Mouse (Mus musculus): ENCODE measurements around the gene Prkag3. TPM values are rescaled to one million over a fixed set of nuclear protein-coding genes. Genes with fewer than 3 reads are reported as not detected.

Prkag3 gene
- polyA plus RNA-seq, 1 experiment, result 0.52 TPM

GRCm38 (mm10) chr1:74753266-74753974 is 4.4 kb upstream of the Prkag3 start:
- no peak overlapping the region for H3K27ac ChIP-seq (ENCODE audit: control insufficient read depth, insufficient read depth, low read depth, low read length, poor library complexity)
- TF ChIP-seq CTCF (IDR thresholded peaks at IDR 0.05; ENCODE audit: control insufficient read depth, insufficient read depth, low read length) (no peak), POLR2A (IDR thresholded peaks at IDR 0.05; ENCODE audit: borderline replicate concordance, control insufficient read depth, low read depth, low read length) (no peak)
- WGBS, result 43% methylated on average over 8 of the region's 8 CpGs
- H3K4me1 ChIP-seq (ENCODE audit: control insufficient read depth, insufficient read depth, low read length), result peaks cover 3% of the 10 kb centered on the region; the same call in 1 of the 2 replicates
- no peak overlapping the region for H3K4me3 ChIP-seq (replicated peaks; ENCODE audit: control insufficient read depth, low read depth, low read length)

DNA sequence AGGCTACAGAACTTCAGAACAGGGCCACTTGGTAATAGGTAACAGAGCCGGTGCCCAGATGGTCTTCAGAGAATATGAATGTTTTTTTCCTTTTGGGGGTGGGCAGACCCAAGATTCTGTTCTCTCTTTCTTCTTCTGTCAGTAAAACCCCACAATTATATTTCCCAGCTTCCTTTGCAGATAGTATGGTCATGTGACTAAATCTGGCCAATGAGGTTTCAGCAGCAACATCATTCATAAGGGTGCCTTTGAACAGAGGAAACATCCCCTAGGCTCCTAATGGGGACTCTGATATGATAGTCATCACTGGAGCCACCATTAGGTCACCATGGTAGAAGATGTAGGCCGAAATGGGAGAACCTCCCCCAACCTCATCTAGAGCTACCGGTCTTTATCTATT is 3.8 kb upstream of the Prkag3 start:
- Histone ChIP-seq H3K4me1 (ENCODE audit: control insufficient read depth, insufficient read depth, low read length) (peaks cover 3% of the 10 kb centered on the region; the same call in 1 of the 2 replicates), H3K4me3 (replicated peaks; ENCODE audit: control insufficient read depth, low read depth, low read length) (no peak overlapping the region), H3K27ac (ENCODE audit: control insufficient read depth, insufficient read depth, low read depth, low read length, poor library complexity) (no peak overlapping the region)
- TF ChIP-seq CTCF (IDR thresholded peaks at IDR 0.05; ENCODE audit: control insufficient read depth, insufficient read depth, low read length), result no peak
- 86% methylated on average over 3 of the region's 3 CpGs for WGBS

DNA sequence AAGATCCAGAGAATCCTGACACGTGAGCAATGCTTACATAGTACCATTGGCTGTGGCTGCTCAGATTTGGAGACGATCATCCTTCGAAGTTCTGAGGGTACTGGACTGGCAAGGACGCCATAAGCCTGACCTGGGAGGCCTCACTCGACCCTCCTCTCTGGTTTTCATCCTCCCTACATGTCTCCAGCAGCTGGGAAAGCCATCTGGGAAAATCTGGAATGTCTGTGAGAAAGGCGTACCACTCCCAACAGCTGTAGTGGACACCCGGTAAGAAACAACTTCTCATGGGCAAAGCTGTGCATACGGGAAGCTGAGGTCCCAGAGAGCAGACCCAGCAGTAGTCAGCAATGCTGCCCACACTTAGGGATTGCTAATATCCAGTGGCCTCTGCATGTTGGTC is 3.1 kb upstream of the Prkag3 start:
- Histone ChIP-seq H3K4me3 (replicated peaks; ENCODE audit: control insufficient read depth, low read depth, low read length) (no peak overlapping the region), H3K4me1 (ENCODE audit: control insufficient read depth, insufficient read depth, low read length) (peaks cover 3% of the 10 kb centered on the region; the same call in 1 of the 2 replicates), H3K27ac (ENCODE audit: control insufficient read depth, insufficient read depth, low read depth, low read length, poor library complexity) (no peak overlapping the region)
- TF ChIP-seq CTCF (IDR thresholded peaks at IDR 0.05; ENCODE audit: control insufficient read depth, insufficient read depth, low read length) (no peak), POLR2A (IDR thresholded peaks at IDR 0.05; ENCODE audit: borderline replicate concordance, control insufficient read depth, low read depth, low read length) (no peak)
- WGBS, result 85% methylated on average over 8 of the region's 8 CpGs

DNA sequence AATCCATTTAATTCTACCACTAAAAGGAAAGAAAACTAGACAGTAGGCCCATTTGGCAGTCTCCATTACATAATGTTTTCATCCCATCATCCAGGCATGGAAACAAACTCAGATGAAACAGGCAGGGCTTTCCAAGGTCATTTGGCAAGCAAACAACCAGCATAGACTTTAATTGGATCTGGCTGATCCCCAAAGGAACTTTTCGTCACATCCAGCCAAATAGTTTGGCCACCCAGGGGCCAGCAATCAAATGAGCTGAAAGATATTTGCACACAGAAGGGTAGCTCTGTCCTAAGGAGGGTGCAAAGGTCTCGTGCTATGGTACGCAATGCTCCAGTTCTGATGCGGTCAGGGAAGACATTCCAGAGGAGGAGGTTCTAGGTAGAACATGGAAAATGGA is 1.7 kb upstream of the Prkag3 start:
- Histone ChIP-seq H3K4me1 (ENCODE audit: control insufficient read depth, insufficient read depth, low read length) (peaks cover 3% of the 10 kb centered on the region; the same call in 1 of the 2 replicates), H3K4me3 (replicated peaks; ENCODE audit: control insufficient read depth, low read depth, low read length) (no peak overlapping the region), H3K27ac (ENCODE audit: control insufficient read depth, insufficient read depth, low read depth, low read length, poor library complexity) (no peak overlapping the region)
- TF ChIP-seq CTCF (IDR thresholded peaks at IDR 0.05; ENCODE audit: control insufficient read depth, insufficient read depth, low read length), result no peak
- TF ChIP-seq POLR2A (IDR thresholded peaks at IDR 0.05; ENCODE audit: borderline replicate concordance, control insufficient read depth, low read depth, low read length), result no peak
- 86% methylated on average over 4 of the region's 4 CpGs for WGBS

- Histone ChIP-seq H3K4me1 (ENCODE audit: control insufficient read depth, insufficient read depth, low read length) (peaks cover 3% of the 10 kb centered on the region; the same call in 1 of the 2 replicates), H3K4me3 (replicated peaks; ENCODE audit: control insufficient read depth, low read depth, low read length) (no peak overlapping the region), H3K27ac (ENCODE audit: control insufficient read depth, insufficient read depth, low read depth, low read length, poor library complexity) (no peak overlapping the region; the same call in 1 of the 2 replicates)
- WGBS, result 76% methylated on average over 7 of the region's 7 CpGs
- no peak for TF ChIP-seq POLR2A (IDR thresholded peaks at IDR 0.05; ENCODE audit: borderline replicate concordance, control insufficient read depth, low read depth, low read length)
- no peak for TF ChIP-seq CTCF (IDR thresholded peaks at IDR 0.05; ENCODE audit: control insufficient read depth, insufficient read depth, low read length)
Measured at GRCm38 (mm10) chr1:74749301-74749700, 280 bp upstream of the Prkag3 start.

- TF ChIP-seq CTCF (IDR thresholded peaks at IDR 0.05; ENCODE audit: control insufficient read depth, insufficient read depth, low read length) (no peak), POLR2A (IDR thresholded peaks at IDR 0.05; ENCODE audit: borderline replicate concordance, control insufficient read depth, low read depth, low read length) (no peak)
- WGBS, result 79% methylated on average over 5 of the region's 5 CpGs
- no peaks in the 10 kb centered on the region for H3K4me1 ChIP-seq (ENCODE audit: control insufficient read depth, insufficient read depth, low read length)
- H3K4me3 ChIP-seq (replicated peaks; ENCODE audit: control insufficient read depth, low read depth, low read length), result no peak overlapping the region
- no peak overlapping the region for H3K27ac ChIP-seq (ENCODE audit: control insufficient read depth, insufficient read depth, low read depth, low read length, poor library complexity)
Measured at GRCm38 (mm10) chr1:74747335-74747734, 1.7 kb downstream of the Prkag3 start.

- WGBS, result 80% methylated on average over 7 of the region's 7 CpGs
Measured at GRCm38 (mm10) chr1:74740846-74741245, 8.2 kb downstream of the Prkag3 start.

DNA sequence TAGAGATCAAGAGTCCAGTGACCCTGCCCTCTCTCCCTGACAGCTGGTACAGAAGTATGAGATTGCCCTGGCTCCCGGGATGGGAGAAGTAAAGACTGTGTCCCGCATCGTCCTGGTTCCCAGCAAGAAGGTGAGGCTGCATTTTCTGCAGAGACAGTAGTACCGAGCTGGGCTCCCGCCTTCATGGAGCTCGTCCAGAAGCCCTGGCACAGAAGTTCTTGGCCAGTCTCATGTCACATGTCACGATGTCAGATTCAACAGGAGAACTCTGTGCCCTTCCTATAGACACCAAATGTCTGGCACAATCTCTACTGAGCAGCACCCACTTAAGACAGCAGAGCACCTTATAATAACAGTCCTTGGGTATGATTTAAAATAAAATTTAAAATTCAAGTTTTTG is 11.5 kb downstream of the Prkag3 start:
- TF ChIP-seq POLR2A (IDR thresholded peaks at IDR 0.05; ENCODE audit: borderline replicate concordance, control insufficient read depth, low read depth, low read length), result no peak
- no peak for TF ChIP-seq CTCF (IDR thresholded peaks at IDR 0.05; ENCODE audit: control insufficient read depth, insufficient read depth, low read length)
- no peaks in the 10 kb centered on the region for H3K4me1 ChIP-seq (ENCODE audit: control insufficient read depth, insufficient read depth, low read length)
- WGBS, result 82% methylated on average over 7 of the region's 7 CpGs
- no peak overlapping the region for H3K27ac ChIP-seq (ENCODE audit: control insufficient read depth, insufficient read depth, low read depth, low read length, poor library complexity)
- H3K4me3 ChIP-seq (replicated peaks; ENCODE audit: control insufficient read depth, low read depth, low read length), result no peak overlapping the region

More at GRCm38 (mm10) chr1:74740846-74741245, 8.2 kb downstream of the Prkag3 start:
- TF ChIP-seq CTCF (IDR thresholded peaks at IDR 0.05; ENCODE audit: control insufficient read depth, insufficient read depth, low read length), result no peak
- no peak for TF ChIP-seq POLR2A (IDR thresholded peaks at IDR 0.05; ENCODE audit: borderline replicate concordance, control insufficient read depth, low read depth, low read length)
- Histone ChIP-seq H3K4me1 (ENCODE audit: control insufficient read depth, insufficient read depth, low read length) (no peaks in the 10 kb centered on the region), H3K4me3 (replicated peaks; ENCODE audit: control insufficient read depth, low read depth, low read length) (no peak overlapping the region), H3K27ac (ENCODE audit: control insufficient read depth, insufficient read depth, low read depth, low read length, poor library complexity) (no peak overlapping the region)

Measured in bone marrow, adult 2 months (tissue).